Mouse (Mus musculus) myocyte (in vitro differentiated cells): ENCODE measurements around the gene Naa38. TPM values are rescaled to one million over a fixed set of nuclear protein-coding genes. Genes with fewer than 3 reads are reported as not detected.

Experiments
- H3K27me3 ChIP-seq: one replicate; pipeline ENCODE4 v1.6.1; 2011; ENCODE audit not compliant: control insufficient read depth, insufficient read depth, insufficient read length
- H3K36me3 ChIP-seq: one replicate; pipeline ENCODE4 v1.6.1; 2011; ENCODE audit not compliant: control insufficient read depth, insufficient read depth
- H3K4me2 ChIP-seq: one replicate; pipeline ENCODE4 v1.6.1; 2011; ENCODE audit warnings: low read depth, control low read depth
- H3K4me3 ChIP-seq: one replicate; pipeline ENCODE4 v1.5.1; 2011; ENCODE audit warnings: mild to moderate bottlenecking, control low read depth, moderate library complexity
- H3K79me2 ChIP-seq: one replicate; pipeline ENCODE4 v1.6.1; 2011; ENCODE audit not compliant: control insufficient read depth, insufficient read depth
- H3ac ChIP-seq: one replicate; pipeline ENCODE4 v1.6.1; 2011; ENCODE audit not compliant: control insufficient read depth, insufficient read length
- CEBPB ChIP-seq: IDR thresholded peaks from 2 replicates; pipeline ENCODE4 v1.6.1; 2011; ENCODE audit warnings: mild to moderate bottlenecking, moderate library complexity; ENCODE audit not compliant: poor library complexity, insufficient read depth, severe bottlenecking
- E2F4 ChIP-seq: IDR thresholded peaks from one replicate; pipeline ENCODE4 v1.6.1; 2011; ENCODE audit warnings: mild to moderate bottlenecking, control low read depth, moderate library complexity; ENCODE audit not compliant: insufficient read depth
- MAX ChIP-seq: IDR thresholded peaks from one replicate; pipeline ENCODE4 v1.6.1; 2011; ENCODE audit warnings: low read depth, mild to moderate bottlenecking, control low read depth
- MYOD1 ChIP-seq, 3 experiments: IDR thresholded peaks; one replicate each; pipeline ENCODE4 v1.6.1; 2011; ENCODE audit warnings: control low read depth in 2 of 3, low read depth in 2 of 3, mild to moderate bottlenecking in 2 of 3, moderate library complexity in 1 of 3; ENCODE audit not compliant: insufficient read length in 2 of 3, control insufficient read depth in 1 of 3
- MYOG ChIP-seq, 3 experiments: IDR thresholded peaks; one replicate each; pipeline ENCODE4 v1.6.1; 2011; ENCODE audit warnings: control low read depth in 2 of 3, low read depth in 2 of 3, mild to moderate bottlenecking in 2 of 3; ENCODE audit not compliant: insufficient read length in 2 of 3, control insufficient read depth in 1 of 3, insufficient read depth in 1 of 3
- POLR2A ChIP-seq: IDR thresholded peaks from one replicate; pipeline ENCODE4 v1.6.1; 2011; ENCODE audit warnings: low read depth, mild to moderate bottlenecking, control low read depth, moderate library complexity; ENCODE audit not compliant: insufficient read length
- POLR2AphosphoS2 ChIP-seq: IDR thresholded peaks from one replicate; pipeline ENCODE4 v1.6.1; 2011; ENCODE audit warnings: low read depth, control low read depth; ENCODE audit not compliant: insufficient read length
- REST ChIP-seq: IDR thresholded peaks from one replicate; pipeline ENCODE4 v1.6.1; 2011; ENCODE audit warnings: mild to moderate bottlenecking, control low read depth, moderate library complexity; ENCODE audit not compliant: insufficient read depth, insufficient read length
- SRF ChIP-seq: IDR thresholded peaks from one replicate; pipeline ENCODE4 v1.6.1; 2011; ENCODE audit warnings: low read depth; ENCODE audit not compliant: control insufficient read depth, insufficient read length
- TCF12 ChIP-seq: IDR thresholded peaks from one replicate; pipeline ENCODE4 v1.6.1; 2011; ENCODE audit warnings: mild to moderate bottlenecking, control low read depth; ENCODE audit not compliant: poor library complexity, insufficient read depth, severe bottlenecking
- TCF3 ChIP-seq: IDR thresholded peaks from one replicate; pipeline ENCODE4 v1.6.1; 2011; ENCODE audit warnings: low read depth, control low read depth; ENCODE audit not compliant: insufficient read length
- USF1 ChIP-seq: IDR thresholded peaks from one replicate; pipeline ENCODE4 v1.6.1; 2011; ENCODE audit warnings: low read depth, mild to moderate bottlenecking, control low read depth, moderate library complexity
- polyA plus RNA-seq: library from polyadenylated mRNA; unstranded; fragments of >200 nt; fragmentation: generic; extraction: Trizol; gene quantifications from one replicate; pipeline ENCODE4 v1.2.1, GENCODE M21; 2012; ENCODE audit warnings: missing spikeins

Naa38 gene
- polyA plus RNA-seq, 1 experiment: 126 TPM

- no peaks in the 10 kb centered on the region for H3K27me3 ChIP-seq
- H3K79me2 ChIP-seq: peaks cover 15% of the 10 kb centered on the region
- H3K4me3 ChIP-seq: peak overlapping the region; percentile 81
- no peak overlapping the region for H3ac ChIP-seq
- TF ChIP-seq POLR2AphosphoS2 (peak; percentile 34), TCF3 (no peak)
- H3K4me2 ChIP-seq: peak overlapping the region; percentile 95
- peaks cover 26% of the 10 kb centered on the region for H3K36me3 ChIP-seq
These were observed 1.5 kb downstream of the Naa38 start for GRCm38 (mm10) chr11:69396772-69397171.

GRCm38 (mm10) chr11:69397581-69398057 lies 2.3 kb downstream of the Naa38 start:
- H3K27me3 ChIP-seq: no peaks in the 10 kb centered on the region
- H3K4me2 ChIP-seq: no peak overlapping the region
- TF ChIP-seq TCF3: no peak
- TF ChIP-seq CEBPB: no peak
- TF ChIP-seq E2F4: no peak
- no peak for TF ChIP-seq REST
- TF ChIP-seq POLR2AphosphoS2: no peak
- no peak for TF ChIP-seq MYOD1 (IDR thresholded peaks at IDR 0.05; ENCODE audit: control insufficient read depth in 1 of 3, insufficient read length in 2 of 3, low read depth in 2 of 3)
- TF ChIP-seq TCF12: no peak
- TF ChIP-seq POLR2A: no peak
- TF ChIP-seq MYOG (IDR thresholded peaks at IDR 0.05; ENCODE audit: control insufficient read depth in 1 of 3, insufficient read depth in 1 of 3, insufficient read length in 2 of 3, low read depth in 2 of 3): no peak
- TF ChIP-seq SRF: no peak
- TF ChIP-seq MAX: no peak
- no peak for TF ChIP-seq USF1
- H3K36me3 ChIP-seq: peaks cover 33% of the 10 kb centered on the region
- H3K79me2 ChIP-seq: peaks cover 15% of the 10 kb centered on the region
- H3ac ChIP-seq: no peak overlapping the region
- H3K4me3 ChIP-seq: no peak overlapping the region

- Histone ChIP-seq H3ac (no peak within 1 kb of the TSS), H3K4me3 (peak within 1 kb of the TSS; percentile 81), H3K79me2 (peaks cover 15% of the 10 kb centered on the region), H3K36me3 (peaks cover 37% of the 10 kb centered on the region), H3K4me2 (no peak within 1 kb of the TSS), H3K27me3 (no peaks in the 10 kb centered on the region)
- TF ChIP-seq E2F4 (no peak), MYOD1 (IDR thresholded peaks at IDR 0.05; ENCODE audit: control insufficient read depth in 1 of 3, insufficient read length in 2 of 3, low read depth in 2 of 3) (no peak), USF1 (no peak), POLR2AphosphoS2 (peak; percentile 78), POLR2A (peak; percentile 28)
These were observed 2.8 kb downstream of the Naa38 start, which contains the start of gene Tmem88 for GRCm38 (mm10) chr11:69398059-69398458. Tmem88 (minus strand) TSS chr11:69398234.

- no peaks in the 10 kb centered on the region for H3K27me3 ChIP-seq
- H3K36me3 ChIP-seq: peaks cover 43% of the 10 kb centered on the region
- H3K79me2 ChIP-seq: peaks cover 14% of the 10 kb centered on the region
- TF ChIP-seq MYOG (IDR thresholded peaks at IDR 0.05; ENCODE audit: control insufficient read depth in 1 of 3, insufficient read depth in 1 of 3, insufficient read length in 2 of 3, low read depth in 2 of 3) (no peak), TCF12 (no peak)
- H3K4me2 ChIP-seq: no peak overlapping the region
- no peak overlapping the region for H3ac ChIP-seq
- H3K4me3 ChIP-seq: no peak overlapping the region
These were observed 3.4 kb downstream of the Naa38 start for GRCm38 (mm10) chr11:69398486-69399200.

GRCm38 (mm10) chr11:69399201-69400082 lies 4.2 kb downstream of the Naa38 start:
- Histone ChIP-seq H3K4me3 (no peak overlapping the region), H3K36me3 (peaks cover 48% of the 10 kb centered on the region)
- TF ChIP-seq POLR2AphosphoS2: peak; percentile 63
- TF ChIP-seq USF1: no peak

More at GRCm38 (mm10) chr11:69399201-69400082, 4.2 kb downstream of the Naa38 start:
- peaks cover 6% of the 10 kb centered on the region for H3K79me2 ChIP-seq
- no peak overlapping the region for H3ac ChIP-seq
- H3K4me2 ChIP-seq: no peak overlapping the region
- H3K27me3 ChIP-seq: no peaks in the 10 kb centered on the region
